Mouse (Mus musculus) A20 (cell line): ENCODE results near the gene Dapk2.

Experiments
- DNase-seq: peaks from one replicate; pipeline ENCODE4 v3.0.0-alpha.2; 2011; ENCODE audit warnings: low read depth, low spot score

The Dapk2 gene

DNA sequence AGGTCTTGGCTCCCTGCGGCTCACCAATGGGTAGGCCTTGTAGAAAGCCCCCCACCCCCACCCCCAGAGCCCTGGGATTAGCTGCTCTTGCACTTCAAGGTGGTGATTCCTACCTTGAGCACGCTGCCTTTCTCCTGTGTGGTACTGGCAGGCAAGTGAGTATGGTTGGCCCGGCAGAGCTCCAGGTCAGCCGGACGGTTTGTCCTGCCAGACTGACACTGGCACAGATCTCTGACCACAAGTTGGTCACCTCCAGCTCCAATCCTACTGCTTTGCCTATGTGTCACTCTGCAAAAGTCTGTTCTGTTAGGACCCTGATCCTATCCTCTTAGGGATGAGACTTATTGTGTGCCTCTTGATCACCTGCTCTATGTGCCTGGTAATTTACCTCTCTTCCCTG lies 26.5 kb downstream of the Dapk2 start:
- no peak for DNase-seq

DNA sequence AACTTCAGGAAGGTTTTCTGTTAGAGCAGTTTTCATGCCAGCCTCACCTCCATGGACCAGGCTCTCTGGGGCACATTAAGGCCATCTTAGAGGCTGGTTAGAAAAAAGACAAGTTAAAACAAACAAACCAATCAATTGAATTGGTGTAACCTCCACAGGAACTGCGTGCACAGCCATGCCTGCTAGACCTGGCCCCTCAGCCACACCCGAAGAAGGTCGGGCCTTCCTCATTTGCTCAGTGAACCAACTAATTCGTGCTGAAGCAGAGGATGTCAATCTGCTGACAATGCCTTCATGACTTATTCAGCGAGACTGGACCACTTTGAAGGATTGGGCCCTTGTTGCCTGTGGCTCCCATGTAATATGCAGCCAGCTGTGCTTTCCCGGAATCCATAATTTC lies 28.4 kb downstream of the Dapk2 start:
- peak; percentile 20 for DNase-seq

DNA sequence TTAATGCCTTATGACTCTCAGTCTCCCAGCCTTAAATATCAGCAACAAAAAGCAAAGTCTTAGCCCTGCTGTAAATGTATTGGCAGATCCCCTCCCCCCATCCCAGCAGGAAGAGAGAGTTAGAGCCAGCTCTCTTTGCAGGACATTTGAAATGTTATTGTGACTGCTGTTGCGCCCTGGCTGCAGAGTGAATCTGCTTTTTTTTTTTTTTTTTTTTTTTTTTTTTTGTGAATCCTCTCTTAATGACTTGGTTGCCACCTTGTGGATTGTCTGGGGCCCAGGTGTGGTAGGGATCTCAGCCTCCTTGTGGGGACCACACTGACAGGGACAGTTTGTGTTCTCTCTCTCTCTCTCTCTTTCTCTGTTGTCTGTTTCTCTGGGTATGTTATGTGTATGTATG lies 31.0 kb downstream of the Dapk2 start:
- no peak for DNase-seq

DNA sequence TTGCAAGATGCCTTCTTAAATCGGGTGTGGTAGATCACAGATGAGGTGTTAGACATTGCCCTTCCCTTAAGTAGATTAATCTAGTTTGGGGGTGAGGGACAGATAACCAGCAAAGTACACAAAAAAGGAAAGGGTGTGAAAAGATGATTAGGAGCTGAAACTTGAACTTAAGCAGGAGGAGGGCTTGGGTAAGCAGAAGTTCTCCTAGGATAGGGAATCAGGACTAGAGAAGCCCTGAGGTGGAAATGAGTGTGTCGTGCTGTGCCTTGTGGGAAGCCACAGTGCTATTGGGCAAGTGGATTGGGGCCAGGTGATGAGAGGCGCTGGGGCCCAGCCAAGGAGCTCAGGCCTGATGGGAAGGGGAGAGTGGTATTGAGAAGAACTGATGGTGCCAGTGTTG lies 36.0 kb downstream of the Dapk2 start:
- DNase-seq: no peak

DNA sequence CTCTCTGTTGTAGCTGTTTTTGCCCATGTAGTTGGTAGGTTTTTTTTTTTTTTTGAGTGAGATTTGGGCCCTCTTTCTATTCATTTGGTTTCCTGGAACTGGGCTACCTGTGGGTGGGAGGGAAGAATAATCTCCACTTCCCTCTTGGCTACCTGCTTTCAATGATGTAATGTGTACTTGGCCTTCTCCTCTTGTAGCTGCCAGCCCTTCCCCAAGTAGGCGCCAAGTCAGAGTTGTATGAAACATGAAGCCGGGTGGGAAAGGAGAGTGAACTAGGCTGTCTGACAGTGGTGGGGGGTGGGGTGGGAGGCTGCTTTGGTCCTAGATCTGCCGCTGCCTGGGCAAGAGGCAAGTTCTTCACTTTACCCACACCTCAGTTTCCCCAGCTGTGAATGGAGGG lies 38.5 kb downstream of the Dapk2 start:
- no peak for DNase-seq

DNA sequence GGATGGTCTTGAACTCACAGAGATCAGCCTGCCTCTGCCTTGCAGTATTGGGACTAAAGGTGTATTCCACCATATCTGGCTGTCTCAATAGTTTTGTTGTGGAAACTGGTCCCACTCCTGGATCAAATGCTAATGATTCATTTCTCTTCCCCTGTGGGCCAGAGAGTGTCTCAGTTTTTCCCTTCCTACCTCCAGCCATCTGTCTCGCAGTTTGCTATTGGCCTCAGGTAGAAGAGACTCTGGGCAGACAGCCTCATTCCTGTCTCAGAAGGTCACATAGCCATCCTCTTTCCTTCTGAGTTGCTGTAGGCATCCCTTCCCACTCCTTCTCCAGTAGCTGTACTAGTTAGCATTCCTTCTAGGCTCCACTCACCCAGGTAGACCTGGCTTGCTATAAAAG lies 40.5 kb downstream of the Dapk2 start:
- no peak for DNase-seq

DNA sequence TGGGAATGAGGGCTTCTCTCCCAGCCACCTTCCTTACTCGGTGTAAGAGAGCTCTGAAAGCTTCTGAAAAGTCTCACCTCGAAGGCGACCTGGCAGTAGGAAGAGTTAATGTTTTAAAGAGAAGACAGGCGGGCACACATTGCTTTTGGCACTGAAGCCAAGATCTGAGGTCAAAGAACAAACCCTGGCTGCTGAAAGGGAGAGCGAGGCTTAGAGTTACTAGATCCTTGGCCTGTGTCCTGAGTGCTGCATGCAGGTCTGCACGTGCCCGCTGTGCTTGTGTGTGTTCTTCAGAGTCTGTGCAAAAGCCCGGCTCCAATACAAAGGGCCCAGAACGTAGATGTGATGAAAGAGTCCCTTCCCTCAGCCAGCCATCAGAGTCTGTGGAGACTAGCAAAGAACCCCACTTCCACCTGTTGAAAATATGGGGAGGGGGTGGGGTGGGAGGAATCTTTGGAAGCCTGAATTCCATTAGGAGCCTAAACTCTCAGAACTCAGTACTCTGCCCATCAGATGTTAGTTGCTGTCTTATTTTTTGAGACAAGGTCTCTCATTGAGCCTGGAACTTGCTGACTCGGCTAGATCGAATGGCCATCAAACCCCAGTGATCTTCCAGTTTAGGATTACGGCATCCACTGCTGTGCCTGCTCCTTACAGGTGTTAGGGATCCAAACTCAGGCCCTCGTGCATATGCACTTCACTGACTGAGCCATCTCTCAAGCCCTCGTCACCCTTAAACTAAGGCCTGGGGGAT lies 41.8 kb downstream of the Dapk2 start:
- no peak for DNase-seq

DNA sequence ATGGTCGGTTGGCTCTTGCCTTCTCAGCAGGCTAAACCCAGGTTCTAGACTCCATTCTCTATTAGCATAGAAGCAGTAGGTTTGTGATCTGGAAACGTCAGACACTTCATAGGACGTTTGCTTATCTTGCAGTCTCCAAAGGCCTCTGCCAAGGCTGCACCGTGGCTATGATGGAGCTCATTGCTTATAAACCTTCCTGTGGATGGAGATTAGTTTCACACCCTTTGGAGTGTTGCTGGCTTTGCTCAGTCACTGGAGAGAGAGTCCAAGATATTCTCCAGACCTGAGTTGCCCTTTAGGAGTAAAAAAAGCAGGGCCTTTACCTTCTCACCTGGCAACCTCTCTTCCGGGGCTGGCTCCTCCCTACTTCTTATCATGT lies 42.4 kb downstream of the Dapk2 start:
- DNase-seq: no peak

DNA sequence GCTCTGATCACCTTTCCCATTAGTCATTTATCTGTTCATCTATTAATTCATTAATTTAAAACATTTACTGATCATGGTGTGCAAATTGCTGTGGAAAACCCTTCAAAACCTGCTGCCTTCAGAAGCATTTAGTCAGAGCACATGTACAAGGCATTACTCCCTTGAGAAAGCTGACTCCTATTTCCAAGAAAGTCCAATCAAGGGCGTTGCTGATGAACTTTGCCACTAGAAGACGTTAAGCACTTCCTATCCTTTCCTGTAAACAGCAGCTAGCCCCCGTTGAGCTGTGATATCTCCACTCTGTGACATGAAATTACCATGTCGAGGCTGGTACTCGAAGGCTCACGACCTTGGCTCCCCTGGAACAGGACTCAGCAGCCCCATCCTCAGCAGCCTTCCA lies 43.6 kb downstream of the Dapk2 start:
- no peak for DNase-seq

DNA sequence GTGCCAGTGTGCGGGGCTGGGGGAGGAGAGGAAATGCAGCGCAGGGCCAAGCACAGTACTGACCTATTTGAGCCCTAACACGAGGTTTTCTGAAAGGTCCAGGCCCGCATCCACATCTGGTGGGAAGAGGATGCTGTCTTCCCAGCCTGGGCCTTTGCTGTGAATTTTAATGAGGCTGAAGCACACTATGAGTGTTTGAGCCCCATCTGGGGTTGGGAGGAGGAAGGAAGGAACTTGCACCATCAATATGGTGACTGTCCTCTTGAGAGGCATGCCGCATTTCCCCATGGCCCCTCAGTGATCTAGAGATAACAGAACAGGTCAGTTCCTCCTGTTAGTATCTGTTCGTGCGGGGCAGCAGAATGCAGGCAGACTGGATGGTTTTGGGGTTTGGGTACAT lies 44.4 kb downstream of the Dapk2 start:
- peak; percentile 51 for DNase-seq

DNA sequence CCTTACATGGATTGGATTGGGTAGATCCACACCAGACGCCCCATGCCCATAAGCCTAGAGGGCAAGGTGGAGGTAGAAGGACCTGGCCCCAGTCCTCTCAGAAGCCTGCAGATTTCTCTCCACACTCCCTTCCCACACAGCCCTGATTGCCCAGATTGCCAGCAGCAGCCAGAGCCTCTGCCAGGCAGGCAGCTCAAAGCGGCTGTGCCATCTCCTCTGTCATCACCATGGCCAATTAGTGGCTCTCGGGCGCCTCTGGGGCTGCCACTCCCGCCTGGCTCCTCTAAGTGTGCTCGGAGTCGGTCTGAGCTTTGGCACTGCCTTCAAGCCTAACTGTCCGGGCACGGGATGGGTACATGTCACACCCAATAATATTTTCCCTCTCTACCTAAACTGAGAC lies 47.7 kb downstream of the Dapk2 start:
- no peak for DNase-seq

DNA sequence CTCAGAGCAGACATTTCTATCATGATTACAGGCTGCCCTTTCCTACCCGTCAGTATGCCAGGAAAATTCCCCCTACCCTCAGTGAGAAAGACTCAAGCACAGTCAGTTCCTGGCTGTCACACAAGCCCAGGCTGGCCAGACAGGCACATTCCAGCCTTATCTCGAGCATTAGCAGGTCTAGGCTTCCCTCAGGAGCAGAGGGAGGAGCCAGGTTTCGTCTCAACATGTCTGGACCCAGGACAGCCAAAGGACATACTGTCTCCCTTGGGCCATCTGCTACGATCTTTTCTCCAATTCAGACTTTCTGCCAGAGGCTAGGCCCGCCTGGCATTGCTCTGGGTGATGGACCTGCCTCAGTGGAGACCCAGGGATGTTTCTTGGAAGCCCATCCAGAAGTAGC lies 48.8 kb downstream of the Dapk2 start:
- no peak for DNase-seq

DNA sequence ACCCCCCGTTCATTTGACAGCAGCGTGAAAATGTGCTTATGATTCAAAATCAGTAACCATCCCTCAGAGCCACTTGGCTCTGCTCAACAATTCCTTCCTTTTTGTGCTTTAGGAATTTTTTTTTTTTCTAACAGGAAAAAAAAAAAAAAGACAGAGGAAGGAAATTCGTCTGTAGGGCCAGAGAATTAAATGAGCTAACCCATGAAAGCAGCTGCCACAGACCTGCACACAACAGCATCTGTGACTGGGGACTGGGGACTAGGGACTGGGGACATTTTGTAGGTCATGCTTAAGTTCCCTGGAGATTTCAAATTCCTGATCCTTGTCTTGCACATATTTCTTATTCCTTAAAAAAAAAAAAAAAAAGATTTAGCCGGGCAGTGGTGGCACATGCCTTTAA lies 53.4 kb downstream of the Dapk2 start:
- DNase-seq: no peak

DNA sequence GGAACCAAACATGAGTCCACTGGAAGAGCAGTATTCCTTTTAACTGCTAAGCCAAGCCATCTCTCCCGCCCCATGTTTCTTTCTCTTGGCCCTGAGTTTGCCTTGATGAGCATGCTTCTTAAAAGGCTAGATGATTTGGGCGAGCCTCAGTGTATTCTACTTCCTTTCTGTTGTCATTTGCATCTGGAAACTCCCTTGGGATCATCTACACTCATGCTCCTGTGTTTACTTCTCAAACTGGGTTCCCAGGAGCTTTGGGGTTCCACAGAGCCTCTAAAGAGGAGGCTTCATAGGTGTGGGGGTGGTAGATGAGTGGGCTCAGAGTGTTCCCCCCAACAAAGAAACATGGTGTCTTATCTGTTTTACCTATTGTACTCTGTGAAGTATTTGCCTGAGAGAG lies 54.1 kb downstream of the Dapk2 start:
- peak; percentile 34 for DNase-seq

DNA sequence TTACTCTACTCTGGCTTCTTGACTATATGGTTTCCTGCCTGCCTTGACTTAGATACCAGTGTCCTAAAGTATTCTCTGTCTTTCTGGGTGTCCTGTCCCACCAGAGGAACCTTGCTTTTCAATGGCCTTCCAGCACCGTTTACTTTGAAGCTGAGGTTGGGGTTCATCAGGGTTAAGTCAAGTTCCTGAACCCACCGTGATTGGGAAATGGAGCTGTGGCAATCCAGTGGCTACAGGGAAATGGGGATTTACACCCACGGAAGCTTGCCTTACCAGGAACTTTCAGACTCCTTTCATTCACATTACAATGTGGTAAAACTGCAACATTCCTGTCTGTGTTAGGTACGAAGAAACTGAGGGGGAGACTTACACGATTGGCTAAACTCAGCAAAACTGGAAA lies 54.8 kb downstream of the Dapk2 start:
- DNase-seq: no peak

DNA sequence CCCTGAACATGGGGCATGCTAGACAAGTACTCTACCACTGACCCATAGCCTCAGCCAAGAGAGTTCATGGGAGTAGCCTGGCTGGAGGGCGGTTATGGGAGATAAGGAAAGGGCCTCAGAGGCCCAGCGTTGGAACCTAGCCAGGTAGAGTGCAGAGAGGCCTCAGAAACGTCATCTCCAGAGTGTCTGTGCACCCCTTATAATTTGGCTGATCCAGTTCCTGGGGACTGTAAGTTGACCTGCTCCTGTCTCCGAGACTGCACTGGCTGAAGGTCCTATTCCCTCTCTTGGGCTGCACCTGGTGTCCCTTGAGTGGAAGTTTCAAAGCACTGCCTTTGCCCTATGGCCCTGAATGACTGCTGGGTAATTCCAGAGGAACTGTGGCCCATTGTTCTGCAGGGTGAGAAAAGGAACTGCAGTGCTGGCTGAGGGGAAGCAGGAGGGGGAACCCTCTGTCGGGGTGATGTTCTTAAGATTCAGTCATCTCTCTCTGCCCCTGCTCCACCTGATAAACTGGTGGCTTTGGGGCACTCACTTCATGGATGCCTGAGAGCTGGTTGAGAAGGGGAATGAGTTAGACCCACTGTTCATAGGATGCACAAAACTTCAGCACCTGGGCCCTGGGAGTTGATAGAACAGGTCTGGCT lies 55.5 kb downstream of the Dapk2 start:
- DNase-seq: no peak

DNA sequence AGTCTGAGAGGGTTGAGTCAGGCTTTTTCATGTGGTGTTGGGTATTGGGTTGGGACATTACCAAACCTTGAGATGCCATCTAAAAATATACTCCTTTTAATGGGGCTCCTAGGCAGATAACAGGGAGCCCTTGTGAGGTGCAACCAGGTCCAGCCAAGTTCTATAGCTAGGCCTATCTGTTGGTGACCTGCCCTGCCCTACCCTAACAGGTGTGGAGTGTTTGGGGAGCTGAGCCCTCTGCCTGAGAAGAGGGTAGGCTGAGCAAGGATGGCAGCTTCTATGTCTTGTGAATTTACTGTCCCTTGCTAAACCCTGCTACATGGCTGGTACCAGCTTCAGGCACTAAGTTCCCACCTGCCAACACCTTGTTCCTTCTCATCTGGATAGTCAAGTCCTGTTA lies 57.5 kb downstream of the Dapk2 start:
- no peak for DNase-seq

DNA sequence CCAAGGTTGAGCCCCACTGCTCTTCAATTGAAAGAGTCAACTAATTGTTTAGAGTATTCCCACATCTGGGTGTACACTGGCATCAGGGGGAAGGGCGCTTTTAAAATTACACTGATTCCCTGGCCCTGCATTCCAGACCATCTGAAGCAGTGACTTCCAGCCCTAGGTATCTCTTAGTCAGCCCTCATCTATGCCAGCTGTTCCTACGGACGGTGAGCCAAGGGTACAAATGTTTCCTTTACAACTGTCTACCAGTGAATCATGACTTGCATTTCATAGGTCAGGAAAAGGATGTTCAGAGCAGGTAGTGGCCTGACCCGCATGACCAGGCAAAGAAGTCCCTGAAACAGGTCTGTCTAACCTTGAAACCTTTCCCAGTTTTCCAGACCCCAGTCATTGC lies 59.9 kb downstream of the Dapk2 start:
- DNase-seq: no peak

DNA sequence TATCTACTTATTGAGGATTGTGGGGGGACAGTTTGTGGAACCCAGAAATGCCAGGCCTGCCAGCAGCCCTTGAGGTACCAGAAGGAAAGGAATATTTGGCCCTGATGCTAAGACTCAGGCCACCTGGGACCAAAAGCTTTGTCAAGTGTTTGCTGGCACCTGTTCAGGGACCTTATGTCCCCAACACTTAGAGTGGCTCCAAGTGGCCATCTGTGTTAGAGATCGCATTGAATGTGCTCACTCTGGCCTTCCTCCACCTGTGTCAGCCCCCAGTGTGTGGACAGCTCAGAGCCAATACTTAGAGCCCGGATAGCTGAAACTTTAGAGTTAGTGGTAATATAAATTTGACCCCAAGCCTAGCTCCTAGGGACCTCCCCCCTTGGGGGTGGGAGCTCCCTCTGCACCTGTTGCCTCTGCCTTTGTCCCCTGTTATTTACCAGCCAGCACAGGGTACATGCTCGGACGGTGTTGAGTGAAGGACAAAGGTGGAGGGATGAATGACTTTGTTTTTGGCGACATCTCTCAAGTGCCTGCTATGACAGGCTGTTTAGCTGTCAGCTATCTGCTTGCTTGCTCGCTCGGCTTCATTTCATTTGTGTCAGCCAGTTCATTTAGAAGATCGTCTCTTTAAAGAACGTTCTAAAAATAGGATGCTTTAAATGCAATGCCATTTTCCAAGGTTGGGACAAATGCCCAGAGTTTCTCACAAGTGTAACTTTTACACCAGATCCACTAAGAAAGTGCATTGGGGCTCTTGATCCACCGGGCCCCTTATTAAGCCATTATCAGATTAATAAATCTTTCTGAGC lies 61.1 kb downstream of the Dapk2 start:
- DNase-seq: no peak

DNA sequence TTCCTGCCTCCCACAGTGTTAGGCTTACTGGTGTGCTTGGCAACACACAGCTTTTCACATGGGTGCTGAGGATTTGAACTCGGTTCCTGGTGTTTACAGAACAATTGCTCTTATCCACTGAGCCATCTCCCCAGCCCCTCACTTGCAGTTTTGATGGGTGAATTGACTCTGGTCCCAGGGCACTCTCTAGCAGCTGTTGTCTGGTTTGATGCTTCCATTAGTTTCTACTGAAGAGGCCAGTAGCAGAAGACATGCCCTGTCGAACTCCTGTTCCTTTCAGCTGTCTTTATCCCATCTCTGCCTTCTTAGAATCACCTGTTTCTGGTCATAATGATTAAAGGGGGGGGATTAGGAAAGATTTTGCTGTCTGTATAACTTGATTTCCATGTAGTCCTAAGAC lies 65.8 kb downstream of the Dapk2 start:
- no peak for DNase-seq

DNA sequence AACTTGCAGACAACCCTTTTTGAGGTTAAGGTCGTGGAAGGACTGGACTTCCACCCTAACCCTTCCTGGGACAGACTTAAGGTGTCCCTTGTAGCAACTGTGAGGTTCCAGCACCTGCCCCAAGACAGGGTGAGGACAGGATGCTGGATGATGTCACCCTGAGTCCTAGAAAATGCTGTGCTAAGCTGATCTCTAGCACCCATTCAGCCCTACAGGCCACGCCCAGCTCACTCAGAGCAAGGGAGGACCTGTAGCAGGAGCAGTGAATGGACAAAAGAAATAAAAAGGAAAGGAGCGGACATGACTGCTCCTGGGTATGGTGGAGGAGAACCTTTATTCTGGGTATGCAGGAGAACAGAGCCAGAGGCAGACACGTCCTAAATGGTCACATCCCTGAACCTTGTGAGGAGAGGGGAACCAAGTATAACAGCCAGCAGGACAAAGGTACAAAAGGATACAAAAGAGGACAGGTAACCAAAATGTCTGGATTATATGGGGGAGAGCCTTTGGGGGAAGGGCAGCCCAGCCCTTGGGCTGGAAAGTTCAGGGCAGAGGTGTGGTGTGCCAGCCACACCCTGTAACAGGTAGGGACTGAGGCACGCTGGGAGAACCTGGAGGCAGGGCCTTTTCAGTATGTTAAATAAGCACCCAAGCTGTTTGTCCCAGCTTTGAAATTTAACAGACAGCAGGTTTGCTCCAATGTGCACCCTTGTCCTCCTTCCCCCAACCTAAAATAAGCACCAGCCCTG lies 67.9 kb downstream of the Dapk2 start:
- no peak for DNase-seq

DNA sequence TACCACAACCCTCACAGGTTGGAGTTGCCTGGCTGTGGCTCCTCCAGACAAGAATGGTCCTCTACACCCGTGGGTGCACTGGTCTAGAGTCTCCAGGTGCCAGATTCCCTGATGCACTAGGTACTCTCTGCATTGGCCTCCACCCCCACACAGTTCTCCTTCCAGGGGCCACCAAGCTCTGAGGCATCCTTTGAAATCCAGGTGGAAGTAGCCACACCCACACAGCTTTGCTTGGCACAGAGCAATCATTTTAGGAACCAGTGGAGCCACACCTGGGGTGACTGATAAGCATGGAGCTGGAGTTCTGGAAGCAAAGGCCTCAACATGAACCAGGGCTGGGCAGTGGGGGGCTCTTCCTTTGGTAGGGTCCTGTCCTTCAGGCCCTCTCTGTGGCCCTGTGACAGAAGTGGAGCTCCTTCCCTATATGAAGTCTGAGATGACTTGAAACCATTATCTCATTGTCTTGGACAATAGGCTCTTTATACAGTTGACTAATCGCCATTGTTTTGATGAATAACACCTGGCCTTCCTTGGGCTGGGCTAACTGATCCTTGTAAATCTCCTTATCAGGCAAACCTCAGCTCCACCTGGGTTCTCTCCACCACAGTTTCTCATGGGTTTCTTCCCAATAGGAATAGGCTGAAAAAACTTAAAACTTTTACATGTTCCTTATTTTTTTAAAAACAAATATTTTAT lies 70.6 kb downstream of the Dapk2 start:
- DNase-seq: no peak
